ENCODE assay signal across 8 mouse cellular contexts in genomic region chr8:47990911-47991820, GRCm38 (mm10). TPM values are rescaled to one million over a fixed set of nuclear protein-coding genes. Genes with fewer than 3 reads are reported as not detected.
DNase-seq lines count a peak whose midpoint lies in the region; ATAC-seq and TF ChIP-seq lines count a peak whose summit lies in the region.

Gene Wwc2 (minus strand): TSS chr8:47990924.

- peak within 1 kb of the TSS; percentile 80 for H3K27ac ChIP-seq in hindbrain, postnatal 0 days

- H3K4me2 ChIP-seq in hindbrain, postnatal 0 days (ENCODE audit: low read depth, low read length), result peak within 1 kb of the TSS; percentile 92

- no peaks in the 10 kb centered on the region; the same call in 1 of the 2 replicates for H3K4me1 ChIP-seq in hindbrain, postnatal 0 days (ENCODE audit: insufficient read depth, low read length)

- no peaks in the 10 kb centered on the region for H3K27me3 ChIP-seq in hindbrain, postnatal 0 days (ENCODE audit: insufficient read depth, low read length)

- peak; percentile 75 for DNase-seq in adipocyte (ENCODE audit: low spot score)
- DNase-seq in cerebellum, postnatal 14 days, result peak; percentile 35 to 36
- DNase-seq in gastrocnemius, postnatal 10 days, result peak; percentile 81
- peak; percentile 27 for DNase-seq in hindbrain, postnatal 0 days (ENCODE audit: low spot score)
- DNase-seq in left cerebral cortex, postnatal 25 days (ENCODE audit: low spot score in 2 of 2), result peak in 1 of 2 experiments; percentile 13
- peak; percentile 25 for DNase-seq in right cerebral cortex, postnatal 25 days
- DNase-seq in yolk sac, embryonic 10.5 days (ENCODE audit: low spot score), result no peak

- ATAC-seq in hindbrain, postnatal 0 days, result peak; percentile 43
- ATAC-seq in megakaryocyte progenitor cell, adult 5-6 weeks (replicated peaks; ENCODE audit: poor library complexity), result peak; percentile 73

- peak within 1 kb of the TSS; percentile 93 for H3K9ac ChIP-seq in hindbrain, postnatal 0 days (replicated peaks; ENCODE audit: low read length)

- no peaks in the 10 kb centered on the region for H3K9me3 ChIP-seq in hindbrain, postnatal 0 days (ENCODE audit: low read length)

- no peaks in the 10 kb centered on the region for H3K36me3 ChIP-seq in hindbrain, postnatal 0 days (ENCODE audit: insufficient read depth, low read length)

- intact Hi-C loops in left cerebral cortex, postnatal 25 days (cut with DNase I), result no loop called here

- 3% methylated on average over 36 of the region's 46 CpGs for WGBS in hindbrain, postnatal 0 days

- H3K4me3 ChIP-seq in hindbrain, postnatal 0 days (ENCODE audit: low read length), result peak within 1 kb of the TSS; percentile 87

- TF ChIP-seq CTCF in hindbrain, postnatal 0 days (IDR thresholded peaks at IDR 0.05; ENCODE audit: low read depth), result no peak

RNA-seq across cellular contexts. Expression of gene Wwc2, which starts in this region (rescaled TPM):
- 10 to 100 TPM; 12.8 to 14.6 TPM for total RNA-seq in gastrocnemius, postnatal 10 days (2021)
- 10.0 and 11.2 TPM in 2 replicates for total RNA-seq in hindbrain, postnatal 0 days (2014; rRNA removed)
- polyA plus RNA-seq in hindbrain, postnatal 0 days (2015; fragmentation: Nextera tagmentation; extraction: Ambion mirVana), result 5.2 and 5.3 TPM in 2 replicates
- total RNA-seq in left cerebral cortex, postnatal 25 days (2021), result 10 to 100 TPM; 26.0 TPM
- 5.2 and 6.1 TPM in 2 replicates for total RNA-seq in megakaryocyte progenitor cell, adult 5-6 weeks (2015)
- 5.6 and 6.3 TPM in 2 replicates for total RNA-seq in megakaryocyte progenitor cell, adult 5-6 weeks (2017)
